In the genomic region with DNA sequence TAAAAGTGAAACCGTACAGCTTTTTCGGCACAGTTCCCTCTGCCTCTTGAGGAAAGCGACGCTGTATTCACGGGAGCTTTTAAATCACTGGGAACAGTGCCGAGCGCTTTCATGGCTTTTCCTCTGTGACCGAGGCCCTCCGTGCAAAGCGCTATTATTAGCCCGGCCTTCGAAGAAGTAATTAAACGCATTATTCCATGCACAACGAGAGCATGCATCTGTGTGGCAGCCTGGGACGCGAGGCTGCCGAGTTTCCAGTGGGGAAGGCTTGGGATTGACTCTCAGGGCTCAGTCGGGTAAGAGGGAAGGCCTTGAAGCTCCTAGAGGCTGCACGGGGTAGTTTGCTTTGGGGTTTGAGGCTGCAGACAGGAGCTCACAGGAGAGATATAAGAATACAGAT, we compare ENCODE assay signal across 10 mouse cellular contexts. TPM values are rescaled to one million over a fixed set of nuclear protein-coding genes. Genes with fewer than 3 reads are reported as not detected.
DNase-seq lines count a peak whose midpoint lies in the region; ATAC-seq lines count a peak whose summit lies in the region.
"Had no signal": no experiment of that assay in that cellular context is flagged by ENCODE, and none has a peak within 500 bp of the region (broad histone marks: within the 10 kb centered on the region; RNA-seq: fewer than 3 reads in every experiment).

No protein-coding gene starts in this region.

- 61% methylated on average over 19 of the region's 19 CpGs for WGBS in hindbrain, embryonic 14.5 days
- 88% methylated on average over 19 of the region's 19 CpGs for WGBS in hindbrain, embryonic 10.5 days
- 46% methylated on average over 19 of the region's 19 CpGs for WGBS in forebrain, embryonic 15.5 days
- WGBS in hindbrain, embryonic 11.5 days: 85% methylated on average over 19 of the region's 19 CpGs

- no peak overlapping the region for H3K9ac ChIP-seq in hindbrain, embryonic 14.5 days
- no peak overlapping the region for H3K9ac ChIP-seq in forebrain, embryonic 15.5 days (replicated peaks)
- H3K9ac ChIP-seq in hindbrain, embryonic 11.5 days (ENCODE audit: low read depth, low read length): no peak overlapping the region
- H3K9ac ChIP-seq: liver, embryonic 13.5 days had no signal

- no peaks in the 10 kb centered on the region for H3K27me3 ChIP-seq in hindbrain, embryonic 14.5 days (ENCODE audit: control insufficient read depth, insufficient read depth, low read length)
- no peaks in the 10 kb centered on the region for H3K27me3 ChIP-seq in hindbrain, embryonic 10.5 days (ENCODE audit: insufficient read depth, poor library complexity, severe bottlenecking)
- no peaks in the 10 kb centered on the region for H3K27me3 ChIP-seq in forebrain, embryonic 15.5 days
- no peaks in the 10 kb centered on the region for H3K27me3 ChIP-seq in hindbrain, embryonic 11.5 days (ENCODE audit: control insufficient read depth, insufficient read depth, low read length)
- H3K27me3 ChIP-seq: liver, embryonic 13.5 days had no signal

- no peak overlapping the region for H3K4me2 ChIP-seq in hindbrain, embryonic 14.5 days (replicated peaks)
- no peak overlapping the region; the same call in 1 of the 2 replicates for H3K4me2 ChIP-seq in forebrain, embryonic 15.5 days (replicated peaks)
- H3K4me2 ChIP-seq in hindbrain, embryonic 11.5 days (replicated peaks; ENCODE audit: low read depth, low read length): no peak overlapping the region
- H3K4me2 ChIP-seq: liver, embryonic 13.5 days had no signal

- DNase-seq in hindbrain, embryonic 14.5 days (ENCODE audit: low spot score): no peak
- no peak for DNase-seq in hindbrain, embryonic 10.5 days (ENCODE audit: low spot score)
- DNase-seq in ZHBTc4 (ENCODE audit: low read depth, low spot score): peak; percentile 46
- peak; percentile 46 to 57 for DNase-seq in kidney, postnatal 4 days
- DNase-seq in embryo, embryonic 11 days: no peak
- DNase-seq in urinary bladder, postnatal 10 days (ENCODE audit: low spot score): no peak
- no peak for DNase-seq in hindbrain, embryonic 11.5 days (ENCODE audit: low spot score)
- DNase-seq: liver, embryonic 13.5 days had no signal

- no peak overlapping the region for H3K4me3 ChIP-seq in hindbrain, embryonic 14.5 days (replicated peaks; ENCODE audit: low read length)
- H3K4me3 ChIP-seq in hindbrain, embryonic 10.5 days: no peak overlapping the region
- no peak overlapping the region for H3K4me3 ChIP-seq in forebrain, embryonic 15.5 days
- H3K4me3 ChIP-seq in hindbrain, embryonic 11.5 days (ENCODE audit: low read depth, low read length): no peak overlapping the region
- H3K4me3 ChIP-seq: liver, embryonic 13.5 days had no signal

- no peaks in the 10 kb centered on the region; the same call in 1 of the 2 replicates for H3K4me1 ChIP-seq in hindbrain, embryonic 14.5 days (replicated peaks; ENCODE audit: control insufficient read depth, insufficient read depth, low read length)
- H3K4me1 ChIP-seq in hindbrain, embryonic 10.5 days (replicated peaks): peaks cover 19% of the 10 kb centered on the region
- H3K4me1 ChIP-seq in forebrain, embryonic 15.5 days: peaks cover 13% of the 10 kb centered on the region
- H3K4me1 ChIP-seq in hindbrain, embryonic 11.5 days (replicated peaks; ENCODE audit: control insufficient read depth, insufficient read depth, low read length): no peaks in the 10 kb centered on the region
- H3K4me1 ChIP-seq: liver, embryonic 13.5 days had no signal

- no peak for ATAC-seq in hindbrain, embryonic 14.5 days (ENCODE audit: low FRiP score)
- peak; percentile 57 for ATAC-seq in forebrain, embryonic 15.5 days (replicated peaks)
- ATAC-seq in hindbrain, embryonic 11.5 days (ENCODE audit: low FRiP score): no peak

- no peaks in the 10 kb centered on the region for H3K36me3 ChIP-seq in hindbrain, embryonic 14.5 days (replicated peaks; ENCODE audit: control insufficient read depth, insufficient read depth)
- no peaks in the 10 kb centered on the region for H3K36me3 ChIP-seq in hindbrain, embryonic 10.5 days
- no peaks in the 10 kb centered on the region for H3K36me3 ChIP-seq in forebrain, embryonic 15.5 days
- H3K36me3 ChIP-seq in hindbrain, embryonic 11.5 days (ENCODE audit: control insufficient read depth, insufficient read depth, low read length): no peaks in the 10 kb centered on the region
- H3K36me3 ChIP-seq: G1E; liver, embryonic 13.5 days had no signal

- no peaks in the 10 kb centered on the region for H3K9me3 ChIP-seq in hindbrain, embryonic 14.5 days (ENCODE audit: control insufficient read depth, low read length)
- no peaks in the 10 kb centered on the region for H3K9me3 ChIP-seq in hindbrain, embryonic 10.5 days
- H3K9me3 ChIP-seq in forebrain, embryonic 15.5 days: no peaks in the 10 kb centered on the region
- no peaks in the 10 kb centered on the region for H3K9me3 ChIP-seq in hindbrain, embryonic 11.5 days (ENCODE audit: control insufficient read depth, low read length)
- H3K9me3 ChIP-seq: G1E; liver, embryonic 13.5 days had no signal

- 0 out of 2 replicates have a peak overlapping the region, but pooled peaks have one; percentile 21 for H3K27ac ChIP-seq in hindbrain, embryonic 14.5 days
- H3K27ac ChIP-seq in hindbrain, embryonic 10.5 days: no peak overlapping the region
- H3K27ac ChIP-seq in forebrain, embryonic 15.5 days (replicated peaks): peak overlapping the region; percentile 82
- H3K27ac ChIP-seq in hindbrain, embryonic 11.5 days (ENCODE audit: low read depth, low read length): no peak overlapping the region
- H3K27ac ChIP-seq: liver, embryonic 13.5 days had no signal

RNA-seq across cellular contexts. Expression of gene Ccdc167, which starts 43.1 kb away (rescaled TPM):
- polyA plus RNA-seq in hindbrain, embryonic 14.5 days (2014; fragmentation: Nextera tagmentation; extraction: Ambion mirVana): 13.5 and 13.6 TPM in 2 replicates
- polyA plus RNA-seq in hindbrain, embryonic 10.5 days (2016; fragmentation: Nextera tagmentation; extraction: Ambion mirVana): 16.4 and 16.8 TPM in 2 replicates
- 12.4 and 12.9 TPM in 2 replicates for polyA plus RNA-seq in forebrain, embryonic 15.5 days (2015; fragmentation: Nextera tagmentation; extraction: Ambion mirVana)
- polyA plus RNA-seq in hindbrain, embryonic 11.5 days (2014; fragmentation: Nextera tagmentation; extraction: Ambion mirVana): 14.8 and 15.2 TPM in 2 replicates

Comparison
In these comparisons a context has a peak if more than half of its experiments do, and no peak if none do; other contexts are left out.
1. H3K27ac ChIP-seq: peak in hindbrain, embryonic 14.5 days (single experiment) and forebrain, embryonic 15.5 days (single experiment); none in hindbrain, embryonic 10.5 days (single experiment) and hindbrain, embryonic 11.5 days (single experiment).
2. DNase-seq: peak in ZHBTc4 (single experiment) and kidney, postnatal 4 days (2 of 2); none in hindbrain, embryonic 14.5 days (single experiment), hindbrain, embryonic 10.5 days (single experiment), embryo, embryonic 11 days (single experiment), urinary bladder, postnatal 10 days (single experiment) and hindbrain, embryonic 11.5 days (single experiment).